Mouse (Mus musculus) adrenal gland, adult (tissue): ENCODE measurements around the gene Odaph.
"Not testable (repeated sequence)": the region's sequence is repeated elsewhere in the genome, so short reads cannot be mapped to it uniquely, and the experiment has no call there.

Experiments used
- DNase-seq, 2 experiments: peaks; one replicate each; pipeline ENCODE4 v3.0.0; 2022 to 2023; ENCODE audit warnings: low spot score in 1 of 2; ENCODE audit not compliant: inconsistent age in 2 of 2

Gene Odaph

GRCm38 (mm10) chr5:91987236-91987635 is at the start of gene Odaph:
Odaph (plus strand) TSS chr5:91987475.
- no peak for DNase-seq

GRCm38 (mm10) chr5:91945609-91946008 is 41.7 kb upstream of the Odaph start:
- DNase-seq, result not testable (repeated sequence)

GRCm38 (mm10) chr5:91947008-91947407 is 40.3 kb upstream of the Odaph start:
- no peak for DNase-seq

GRCm38 (mm10) chr5:91949441-91949840 is 37.8 kb upstream of the Odaph start:
- DNase-seq, result no peak

- no peak for DNase-seq
These were observed 35.9 kb upstream of the Odaph start for GRCm38 (mm10) chr5:91951404-91951803.

- no peak for DNase-seq
These were observed 30.1 kb upstream of the Odaph start for GRCm38 (mm10) chr5:91956991-91957760.

GRCm38 (mm10) chr5:91959096-91959495 is 28.2 kb upstream of the Odaph start:
- DNase-seq, result no peak

- peak in 1 of 2 experiments; percentile 40 for DNase-seq
These were observed 27.3 kb upstream of the Odaph start for GRCm38 (mm10) chr5:91959986-91960385.

GRCm38 (mm10) chr5:91960606-91961254 is 26.5 kb upstream of the Odaph start:
- DNase-seq, result peak; percentile 24 to 80

- peak; percentile 11 to 71 for DNase-seq
These were observed 25.9 kb upstream of the Odaph start for GRCm38 (mm10) chr5:91961370-91961769.

- DNase-seq, result peak in 1 of 2 experiments; percentile 94
These were observed 25.0 kb upstream of the Odaph start for GRCm38 (mm10) chr5:91962259-91962638.

GRCm38 (mm10) chr5:91962639-91963440 is 24.4 kb upstream of the Odaph start, which contains the start of gene Rchy1:
Rchy1 (minus strand) TSS chr5:91963068.
- DNase-seq, result peak; percentile 97 to 99

GRCm38 (mm10) chr5:91972046-91972445 is 15.2 kb upstream of the Odaph start:
- DNase-seq, result no peak

- no peak for DNase-seq
These were observed 13.3 kb upstream of the Odaph start for GRCm38 (mm10) chr5:91974002-91974401.

- no peak for DNase-seq
These were observed 11.5 kb upstream of the Odaph start for GRCm38 (mm10) chr5:91975758-91976157.

GRCm38 (mm10) chr5:91976566-91977396 is 10.5 kb upstream of the Odaph start:
- no peak for DNase-seq

- no peak for DNase-seq
These were observed 9.9 kb upstream of the Odaph start for GRCm38 (mm10) chr5:91977397-91977770.

- no peak for DNase-seq
These were observed 6.0 kb upstream of the Odaph start for GRCm38 (mm10) chr5:91981176-91981840.

- no peak for DNase-seq
These were observed 3.8 kb upstream of the Odaph start for GRCm38 (mm10) chr5:91983490-91983889.

GRCm38 (mm10) chr5:91985721-91986120 is 1.6 kb upstream of the Odaph start:
- no peak for DNase-seq
